Mouse (Mus musculus): ENCODE measurements at regions not wholly inside any gene's neighbourhood (a gene's known extent, or its start where the extent isn't known, plus 50 kb on each side); places are given as distances from the start of the nearest gene placed in this dataset.

DNA sequence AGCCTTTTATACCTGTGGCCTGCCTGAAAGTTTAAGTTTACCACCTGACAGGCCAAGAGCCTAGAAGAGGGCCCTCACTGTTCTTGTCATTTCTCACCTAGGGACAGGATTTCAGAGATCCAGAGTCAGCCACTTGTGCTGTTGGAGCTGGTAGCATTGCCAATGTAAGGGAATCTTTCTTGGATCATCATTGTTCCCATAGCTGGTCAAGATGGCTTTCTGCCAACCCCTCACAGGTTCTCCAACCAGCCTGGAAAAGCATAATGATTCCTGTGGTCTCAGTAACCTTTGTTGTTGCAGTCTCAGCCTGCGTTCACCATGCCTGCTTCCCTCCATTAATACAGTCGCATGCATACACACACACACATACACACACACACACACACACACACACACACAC is 67.1 kb upstream of the Nxpe4 start:
- ATAC-seq (replicated peaks; ENCODE audit: low FRiP score, low TSS enrichment, low read depth) (no peak), DNase-seq (ENCODE audit: low spot score) (no peak)
- no peak overlapping the region for H3K4me3 ChIP-seq (ENCODE audit: low read depth, low read length)
- 76% methylated on average over 2 of the region's 2 CpGs for WGBS
- no peak overlapping the region for H3K4me2 ChIP-seq (ENCODE audit: low read length)
- H3K9me3 ChIP-seq (ENCODE audit: control insufficient read depth, low read length) = no peaks in the 10 kb centered on the region
- H3K36me3 ChIP-seq (ENCODE audit: control insufficient read depth, insufficient read depth, low read length) = no peaks in the 10 kb centered on the region
- no peaks in the 10 kb centered on the region for H3K4me1 ChIP-seq (replicated peaks; ENCODE audit: control insufficient read depth, insufficient read depth, low read length)
- H3K9ac ChIP-seq (ENCODE audit: low read length) = no peak overlapping the region
- no peaks in the 10 kb centered on the region for H3K27me3 ChIP-seq (replicated peaks; ENCODE audit: control insufficient read depth, insufficient read depth, low read length)
- no peak overlapping the region for H3K27ac ChIP-seq (ENCODE audit: low read depth)

DNA sequence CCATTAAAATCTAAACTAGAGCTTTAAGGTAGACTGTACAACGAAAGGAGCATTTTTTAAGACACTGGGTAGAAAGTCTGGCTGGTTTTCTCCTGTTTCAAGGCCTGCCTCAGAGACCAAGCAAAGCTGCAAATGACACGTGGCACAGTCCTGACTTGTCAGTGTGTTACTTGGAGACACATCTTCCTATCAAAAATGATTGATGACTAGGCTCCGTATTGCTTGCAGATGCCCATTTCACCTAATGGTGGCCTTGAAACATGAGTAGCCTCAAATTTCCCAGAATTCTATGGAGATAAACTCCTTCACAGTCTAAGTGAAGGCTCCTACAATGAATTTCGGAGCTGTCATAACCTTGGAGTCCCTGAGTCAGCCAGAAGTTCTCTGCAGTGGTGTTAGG is 62.0 kb upstream of the Nxpe4 start:
- Histone ChIP-seq H3K36me3 (ENCODE audit: control insufficient read depth, insufficient read depth, low read length) (no peaks in the 10 kb centered on the region), H3K4me3 (ENCODE audit: low read depth, low read length) (no peak overlapping the region), H3K27ac (ENCODE audit: low read depth) (no peak overlapping the region), H3K9ac (ENCODE audit: low read length) (no peak overlapping the region), H3K9me3 (ENCODE audit: control insufficient read depth, low read length) (no peaks in the 10 kb centered on the region), H3K4me2 (ENCODE audit: low read length) (no peak overlapping the region), H3K4me1 (replicated peaks; ENCODE audit: control insufficient read depth, insufficient read depth, low read length) (no peaks in the 10 kb centered on the region), H3K27me3 (replicated peaks; ENCODE audit: control insufficient read depth, insufficient read depth, low read length) (no peaks in the 10 kb centered on the region)
- 54% methylated on average over 4 of the region's 4 CpGs for WGBS
- ATAC-seq (replicated peaks; ENCODE audit: low FRiP score, low TSS enrichment, low read depth) (no peak), DNase-seq (ENCODE audit: low spot score) (no peak)

DNA sequence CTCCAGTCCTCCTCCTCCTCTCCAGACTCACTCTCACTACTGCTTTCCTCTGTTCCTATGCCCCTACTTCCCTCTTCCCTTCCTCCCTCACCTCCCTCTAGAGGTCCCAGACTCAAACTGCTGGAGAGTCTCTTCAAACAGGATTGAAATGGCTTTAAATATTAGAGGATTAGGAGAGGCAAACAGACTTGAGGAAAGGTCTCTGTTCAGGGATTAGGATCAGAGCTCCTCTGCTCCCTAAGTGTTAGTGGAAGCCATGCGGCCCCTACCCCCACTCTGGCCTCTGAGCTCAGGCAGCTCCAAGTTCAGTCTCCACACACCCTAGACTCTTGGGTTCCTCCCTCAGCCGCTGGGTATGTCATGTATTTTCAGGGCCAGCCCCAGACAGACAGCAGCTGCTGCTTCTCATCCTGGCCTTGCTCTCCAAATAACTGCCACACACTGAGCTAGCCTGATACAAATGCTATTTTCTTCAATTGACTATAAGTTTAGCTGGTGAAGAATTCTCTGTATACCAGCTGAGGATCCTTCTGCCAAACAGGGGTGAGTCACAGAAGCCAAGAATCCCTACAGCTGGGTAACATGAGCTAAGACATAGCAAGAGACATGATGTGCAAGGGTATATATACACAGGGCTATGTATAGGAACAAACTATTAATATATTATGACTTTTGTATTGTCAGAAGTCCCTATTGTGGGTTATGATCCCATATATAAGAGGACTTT is 55.2 kb upstream of the Nxpe4 start:
- no peak for ATAC-seq (replicated peaks; ENCODE audit: low FRiP score, low TSS enrichment, low read depth)
- Histone ChIP-seq H3K9me3 (ENCODE audit: control insufficient read depth, low read length) (no peaks in the 10 kb centered on the region), H3K4me3 (ENCODE audit: low read depth, low read length) (no peak overlapping the region), H3K36me3 (ENCODE audit: control insufficient read depth, insufficient read depth, low read length) (no peaks in the 10 kb centered on the region), H3K4me1 (replicated peaks; ENCODE audit: control insufficient read depth, insufficient read depth, low read length) (no peaks in the 10 kb centered on the region), H3K4me2 (ENCODE audit: low read length) (no peak overlapping the region), H3K27me3 (replicated peaks; ENCODE audit: control insufficient read depth, insufficient read depth, low read length) (no peaks in the 10 kb centered on the region), H3K9ac (ENCODE audit: low read length) (no peak overlapping the region), H3K27ac (ENCODE audit: low read depth) (no peak overlapping the region)
- DNase-seq (ENCODE audit: low spot score) = peak; percentile 56
- 26% methylated on average over 2 of the region's 2 CpGs for WGBS

DNA sequence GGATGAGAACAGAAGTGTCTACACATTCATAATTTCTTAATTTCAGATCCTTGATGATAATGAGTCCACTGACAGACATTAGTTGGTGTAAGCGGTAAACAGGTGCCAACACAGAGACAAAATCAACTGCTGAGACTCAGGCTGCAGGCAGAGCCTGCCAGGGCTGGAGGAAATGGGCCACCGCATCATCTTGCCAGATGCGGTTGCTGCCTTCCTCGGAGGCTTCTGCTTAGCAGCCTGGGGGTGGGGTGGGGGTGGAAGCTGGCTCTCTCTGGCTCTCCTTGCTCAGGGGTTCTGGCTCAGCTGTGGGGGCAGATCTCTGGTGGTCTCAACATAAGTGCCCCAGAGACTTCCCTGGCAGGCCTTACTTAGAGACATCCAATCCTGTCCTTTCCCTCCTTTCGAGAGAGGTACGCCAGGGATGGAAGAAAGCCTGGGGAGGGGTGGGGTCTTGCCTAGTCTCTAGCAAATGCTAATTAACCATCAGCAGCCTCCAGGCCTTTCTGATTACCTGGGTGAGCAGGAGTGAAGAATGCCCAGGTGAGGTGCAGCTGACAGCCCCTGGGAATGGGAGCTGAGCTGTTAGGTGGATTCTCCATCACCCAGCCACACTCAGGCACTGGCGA is 52.7 kb upstream of the Nxpe4 start:
- Histone ChIP-seq H3K9ac (ENCODE audit: low read length) (no peak overlapping the region), H3K4me3 (ENCODE audit: low read depth, low read length) (no peak overlapping the region), H3K27ac (ENCODE audit: low read depth) (no peak overlapping the region), H3K4me1 (replicated peaks; ENCODE audit: control insufficient read depth, insufficient read depth, low read length) (no peaks in the 10 kb centered on the region), H3K9me3 (ENCODE audit: control insufficient read depth, low read length) (no peaks in the 10 kb centered on the region), H3K27me3 (replicated peaks; ENCODE audit: control insufficient read depth, insufficient read depth, low read length) (no peaks in the 10 kb centered on the region), H3K4me2 (ENCODE audit: low read length) (no peak overlapping the region), H3K36me3 (ENCODE audit: control insufficient read depth, insufficient read depth, low read length) (no peaks in the 10 kb centered on the region)
- 51% methylated on average over 7 of the region's 7 CpGs for WGBS
- DNase-seq (ENCODE audit: low spot score) (no peak), ATAC-seq (replicated peaks; ENCODE audit: low FRiP score, low TSS enrichment, low read depth) (no peak)

DNA sequence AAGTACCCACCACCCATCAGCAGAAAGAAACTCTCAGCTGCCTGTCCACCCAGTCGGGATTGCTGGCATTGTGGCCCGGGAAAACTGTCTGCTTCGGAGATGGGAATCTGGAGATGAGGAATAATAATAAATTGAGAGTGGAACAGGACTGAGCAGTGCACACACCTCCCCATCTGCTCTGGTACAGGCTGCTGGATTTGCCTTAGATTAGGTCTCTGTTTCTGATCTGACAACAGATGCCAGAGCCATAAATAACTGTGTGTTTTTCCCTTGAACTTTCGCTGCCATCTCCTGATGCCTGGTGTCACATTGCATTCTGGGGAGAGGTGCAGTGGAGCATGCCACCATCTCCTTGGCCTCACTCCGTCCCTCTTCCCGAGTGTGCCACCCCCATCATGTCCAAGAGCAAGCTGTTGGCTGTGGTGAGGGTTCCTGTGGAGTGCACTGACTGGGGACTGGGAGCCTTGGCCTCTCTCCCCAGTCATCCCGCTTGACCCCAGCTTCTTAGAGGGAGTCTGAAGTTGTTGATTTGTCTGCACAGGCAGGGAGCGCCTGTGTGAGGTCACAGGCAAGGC is 50.4 kb upstream of the Nxpe4 start:
- 46% methylated on average over 8 of the region's 8 CpGs for WGBS
- Histone ChIP-seq H3K36me3 (ENCODE audit: control insufficient read depth, insufficient read depth, low read length) (no peaks in the 10 kb centered on the region), H3K4me3 (ENCODE audit: low read depth, low read length) (no peak overlapping the region), H3K4me2 (ENCODE audit: low read length) (no peak overlapping the region), H3K27ac (ENCODE audit: low read depth) (no peak overlapping the region), H3K9ac (ENCODE audit: low read length) (no peak overlapping the region), H3K9me3 (ENCODE audit: control insufficient read depth, low read length) (no peaks in the 10 kb centered on the region), H3K4me1 (replicated peaks; ENCODE audit: control insufficient read depth, insufficient read depth, low read length) (no peaks in the 10 kb centered on the region), H3K27me3 (replicated peaks; ENCODE audit: control insufficient read depth, insufficient read depth, low read length) (no peaks in the 10 kb centered on the region)
- ATAC-seq (replicated peaks; ENCODE audit: low FRiP score, low TSS enrichment, low read depth) (no peak), DNase-seq (ENCODE audit: low spot score) (no peak)
